Mouse (Mus musculus): ENCODE results near the gene Mettl8. TPM values are rescaled to one million over a fixed set of nuclear protein-coding genes. Genes with fewer than 3 reads are reported as not detected.

The Mettl8 gene
- polyA plus RNA-seq, 1 experiment from 2014 or later: 12.6 TPM

DNA sequence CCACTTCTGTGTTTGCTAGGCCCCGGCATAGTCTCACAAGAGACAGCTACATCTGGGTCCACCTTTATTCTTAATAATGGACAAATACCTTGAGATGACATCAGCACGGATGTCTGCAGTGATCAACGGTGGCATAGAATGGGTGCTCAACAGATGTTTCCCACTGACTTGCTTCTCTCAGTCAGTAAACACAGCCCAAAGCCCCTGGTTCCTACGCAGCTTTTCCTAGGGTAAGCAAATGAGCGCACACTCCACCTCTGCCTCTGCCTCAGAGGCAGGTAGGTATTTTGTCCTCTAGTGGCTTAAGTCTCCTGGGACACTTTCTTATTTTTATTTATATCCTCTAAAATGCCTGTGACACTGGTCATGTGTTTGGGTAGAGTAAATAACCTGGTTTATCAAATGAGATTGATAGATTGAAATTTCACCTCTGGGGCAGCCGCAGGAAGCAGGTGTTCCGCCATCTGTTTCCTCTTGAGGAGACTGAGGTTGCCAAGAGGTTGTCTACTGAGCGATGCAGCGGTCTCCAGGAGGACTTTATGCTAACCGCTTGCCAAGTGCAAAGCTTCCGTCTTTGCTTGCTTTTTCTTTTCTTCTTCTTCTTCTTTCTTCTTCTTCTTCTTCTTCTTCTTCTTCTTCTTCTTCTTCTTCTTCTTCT is 124.6 kb downstream of the Mettl8 start:
- no peak for ATAC-seq
- DNase-seq (ENCODE audit: low read depth, low spot score): no peak
- no peak for TF ChIP-seq CTCF (IDR thresholded peaks at IDR 0.05)
- H3K27me3 ChIP-seq: no peaks in the 10 kb centered on the region
- ChIA-PET POLR2A (no interaction called here), CTCF (no interaction called here)
- in situ Hi-C loops (cut with MboI; ENCODE audit: low pct_unique_long_range_greater_than_20kb): no loop called here

DNA sequence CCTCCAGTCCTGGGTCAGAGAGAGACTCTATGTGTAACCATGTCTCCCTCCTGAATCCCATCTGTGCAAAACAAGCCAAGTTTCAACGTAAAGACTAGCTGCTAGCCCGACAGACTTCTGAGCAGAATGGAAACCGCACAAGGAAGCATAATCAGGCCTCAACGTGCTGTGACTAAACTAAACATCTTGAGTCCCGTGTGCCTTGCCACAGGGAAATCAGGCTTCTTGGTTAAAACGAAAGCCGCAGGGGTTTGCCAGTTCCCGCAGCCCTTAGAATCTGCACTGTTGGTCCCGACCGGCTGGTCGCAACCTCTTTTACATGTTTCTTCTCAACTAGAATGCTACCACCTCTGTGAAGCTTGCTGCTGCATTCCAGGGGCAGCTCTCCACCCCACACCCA is 125.7 kb downstream of the Mettl8 start:
- no peak for TF ChIP-seq CTCF (IDR thresholded peaks at IDR 0.05)
- in situ Hi-C loops (cut with MboI; ENCODE audit: low pct_unique_long_range_greater_than_20kb): no loop called here
- POLR2A ChIA-PET: no interaction called here
- DNase-seq (ENCODE audit: low read depth, low spot score) (no peak), ATAC-seq (no peak)
- CTCF ChIA-PET: no interaction called here
- no peaks in the 10 kb centered on the region for H3K27me3 ChIP-seq

DNA sequence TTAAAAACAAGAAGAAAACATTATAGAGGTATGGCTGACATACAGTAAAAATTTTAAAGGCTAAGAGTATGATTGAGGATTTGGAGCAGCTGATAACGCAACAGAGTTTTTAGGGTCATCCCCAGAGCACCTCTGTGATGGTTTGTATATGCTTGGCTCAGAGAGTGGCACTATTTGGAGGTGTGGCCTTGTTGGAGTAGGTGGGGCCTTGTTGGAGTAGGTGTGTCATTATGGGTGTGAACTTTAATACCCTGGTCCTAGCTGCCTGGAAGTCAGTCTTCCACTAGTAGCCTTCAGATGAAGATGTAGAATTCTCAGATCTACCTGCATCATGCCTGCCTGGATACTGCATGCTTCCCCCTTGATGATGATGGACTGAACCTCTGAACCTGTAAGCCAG is 131.3 kb downstream of the Mettl8 start:
- ATAC-seq: no peak
- ChIA-PET POLR2A (no interaction called here), CTCF (no interaction called here)
- in situ Hi-C loops (cut with MboI; ENCODE audit: low pct_unique_long_range_greater_than_20kb): no loop called here
- no peak for DNase-seq (ENCODE audit: low read depth, low spot score)
- no peaks in the 10 kb centered on the region for H3K27me3 ChIP-seq
- TF ChIP-seq CTCF (IDR thresholded peaks at IDR 0.05): no peak

GRCm38 (mm10) chr2:70922814-70923213 is 132.6 kb downstream of the Mettl8 start:
- CTCF ChIA-PET: no interaction called here
- POLR2A ChIA-PET: no interaction called here
- TF ChIP-seq CTCF (IDR thresholded peaks at IDR 0.05): no peak
- in situ Hi-C loops (cut with MboI; ENCODE audit: low pct_unique_long_range_greater_than_20kb): no loop called here
- DNase-seq (ENCODE audit: low read depth, low spot score) (no peak), ATAC-seq (no peak)
- H3K27me3 ChIP-seq: no peaks in the 10 kb centered on the region

DNA sequence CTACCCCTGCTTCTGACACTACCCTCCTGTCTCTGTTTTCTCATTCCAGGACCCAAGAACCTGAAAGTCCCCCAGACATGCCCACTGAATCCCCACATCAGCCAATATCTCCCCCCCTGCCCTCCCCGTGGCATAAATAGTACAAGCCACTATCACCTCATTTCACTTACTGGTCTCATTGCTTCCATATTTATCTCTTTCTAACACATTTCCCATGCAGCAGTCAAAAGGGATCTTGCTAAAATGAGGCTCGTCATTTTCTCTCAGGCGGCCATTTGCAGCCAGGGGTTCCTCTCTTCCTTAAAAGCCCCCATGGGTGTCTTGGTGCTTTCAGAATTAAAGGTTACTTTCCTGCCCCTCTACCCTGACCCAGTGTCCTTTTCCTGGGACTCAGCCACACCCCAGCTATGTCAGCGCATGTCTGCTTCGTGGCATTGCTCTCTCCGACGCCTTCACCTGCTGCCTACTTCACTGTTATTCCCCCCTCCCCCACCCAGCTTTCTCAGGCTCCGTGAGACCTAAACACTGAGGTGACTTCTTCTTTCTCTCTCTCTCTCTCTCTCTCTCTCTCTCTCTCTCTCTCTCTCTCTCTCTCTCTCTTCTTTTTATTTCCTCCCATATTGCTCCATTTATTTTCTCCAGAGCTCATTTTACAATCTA is 134.3 kb downstream of the Mettl8 start:
- TF ChIP-seq CTCF (IDR thresholded peaks at IDR 0.05): no peak
- DNase-seq (ENCODE audit: low read depth, low spot score): no peak
- no peak for ATAC-seq
- POLR2A ChIA-PET: no interaction called here
- CTCF ChIA-PET: interaction anchor here (0.9 kb wide), 1 partner anchor 20 kb away, joined by 3 read pairs; no protein-coding TSS in a partner anchor
- in situ Hi-C loops (cut with MboI; ENCODE audit: low pct_unique_long_range_greater_than_20kb): no loop called here
- H3K27me3 ChIP-seq: no peaks in the 10 kb centered on the region

DNA sequence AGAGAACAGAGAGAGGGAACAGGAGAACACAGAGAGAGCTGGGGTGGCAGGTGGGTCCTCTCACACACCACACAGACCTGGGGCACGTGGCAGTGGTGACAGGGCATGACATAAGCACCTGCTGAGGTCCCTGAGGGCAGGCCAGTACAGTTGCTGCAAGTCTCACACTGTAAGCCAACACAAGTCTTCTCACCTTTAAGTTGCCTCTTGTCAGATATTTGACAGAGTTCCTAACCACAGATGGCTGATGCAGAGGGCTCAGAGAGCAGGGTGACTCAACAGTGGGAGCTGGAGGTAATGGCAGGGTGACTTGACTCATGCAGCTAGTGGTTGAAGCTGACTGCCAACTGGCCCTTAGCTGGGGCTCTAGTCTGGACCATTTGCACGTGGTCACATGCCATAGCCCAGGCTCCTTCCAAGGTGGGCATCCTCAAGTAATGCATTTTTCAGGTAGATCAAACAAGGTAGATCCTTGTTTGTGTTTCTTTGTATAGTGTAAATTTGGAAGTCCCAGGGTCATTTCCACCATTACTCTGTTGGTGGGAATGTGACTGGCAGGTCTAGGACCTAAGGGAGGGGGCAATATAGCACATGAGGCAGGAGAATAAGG is 135.4 kb downstream of the Mettl8 start:
- in situ Hi-C loops (cut with MboI; ENCODE audit: low pct_unique_long_range_greater_than_20kb): no loop called here
- ChIA-PET CTCF (no interaction called here), POLR2A (no interaction called here)
- H3K27me3 ChIP-seq: no peaks in the 10 kb centered on the region
- DNase-seq (ENCODE audit: low read depth, low spot score) (peak; percentile 46), ATAC-seq (peak; percentile 62)
- TF ChIP-seq CTCF (IDR thresholded peaks at IDR 0.05): no peak

DNA sequence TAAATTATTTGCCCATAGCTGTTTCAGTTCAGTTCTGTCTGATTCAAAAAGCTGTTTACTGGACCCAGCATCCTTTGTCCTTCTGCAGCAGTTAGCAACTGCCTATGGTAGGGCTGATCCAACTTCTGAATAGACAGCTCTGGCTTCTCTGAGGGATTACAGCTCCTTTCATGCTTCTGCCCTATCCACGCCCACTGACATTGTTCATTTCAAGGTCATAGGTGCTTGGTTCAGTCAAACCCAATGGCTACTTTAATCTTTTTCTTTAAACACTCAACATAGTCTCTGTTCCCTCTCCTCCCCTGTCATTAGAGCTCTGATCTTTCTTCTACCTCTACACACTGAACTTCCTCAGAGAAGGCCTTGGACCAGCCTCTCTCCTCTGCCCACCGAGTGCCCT is 136.9 kb downstream of the Mettl8 start:
- H3K27me3 ChIP-seq: no peaks in the 10 kb centered on the region
- CTCF ChIA-PET: interaction anchor here (1.4 kb wide), 1 partner anchor 20 kb away, joined by 3 read pairs; no protein-coding TSS in a partner anchor
- ATAC-seq: no peak
- in situ Hi-C loops (cut with MboI; ENCODE audit: low pct_unique_long_range_greater_than_20kb): no loop called here
- POLR2A ChIA-PET: no interaction called here
- no peak for TF ChIP-seq CTCF (IDR thresholded peaks at IDR 0.05)
- DNase-seq (ENCODE audit: low read depth, low spot score): no peak

Other genes with a start within 250 kb of the Mettl8 start
- gene Tlk1, start 229.9 kb downstream of the Mettl8 start, polyA plus RNA-seq (2021): 65.1 TPM
- gene Dcaf17, start 255 bp downstream of the Mettl8 start, polyA plus RNA-seq (2021): 11.1 TPM
- 0.05 TPM for gene Cybrd1, start 62.3 kb upstream of the Mettl8 start, polyA plus RNA-seq (2021)
- gene Dync1i2, start 156.1 kb upstream of the Mettl8 start, polyA plus RNA-seq (2021): 178 TPM